Mouse (Mus musculus): ENCODE results near the gene Galnt7. TPM values are rescaled to one million over a fixed set of nuclear protein-coding genes. Genes with fewer than 3 reads are reported as not detected.

The Galnt7 gene
- total and polyA plus RNA-seq, 3 experiments = 11.1 to 138 (median 18.5) TPM

GRCm38 (mm10) chr8:57512141-57513056 is 140.4 kb downstream of the Galnt7 start:
- Histone ChIP-seq H3K27me3 (ENCODE audit: control insufficient read depth in 1 of 2, insufficient read depth in 2 of 2, low read length in 2 of 2) (no peaks in the 10 kb centered on the region), H3K4me1 (ENCODE audit: control insufficient read depth in 1 of 2, insufficient read depth in 2 of 2, low read length in 2 of 2) (peaks cover 0 to 2% of the 10 kb centered on the region in 2 experiments; a peak in 1 of 4 replicates), H3K79me2 (ENCODE audit: control insufficient read depth, insufficient read depth, low read length, poor library complexity) (peaks cover 24% of the 10 kb centered on the region), H3K9ac (ENCODE audit: control insufficient read depth, low read depth, low read length, poor library complexity, severe bottlenecking) (peak overlapping the region; percentile 100), H3K36me3 (ENCODE audit: control insufficient read depth in 1 of 2, insufficient read depth in 2 of 2, low read length in 2 of 2) (peaks cover 19 to 22% of the 10 kb centered on the region in 2 experiments), H3K4me3 (ENCODE audit: control insufficient read depth in 1 of 2, insufficient read depth in 1 of 2, low read depth in 2 of 2, low read length in 2 of 2) (peak overlapping the region; percentile 87 to 98), H3K27ac (ENCODE audit: control insufficient read depth, low read depth, low read length) (peak overlapping the region; percentile 100), H3K9me3 (replicated peaks; ENCODE audit: insufficient read depth, low read length) (no peaks in the 10 kb centered on the region)
- DNase-seq (ENCODE audit: low read depth, low spot score) = peak; percentile 51
- TF ChIP-seq JUND (IDR thresholded peaks at IDR 0.05; ENCODE audit: low read depth, low read length) = no peak
- no peak for TF ChIP-seq USF2 (IDR thresholded peaks at IDR 0.05; ENCODE audit: borderline replicate concordance in 1 of 2, insufficient read depth in 1 of 2, low read depth in 1 of 2, low read length in 2 of 2)
- no peak for TF ChIP-seq MXI1 (IDR thresholded peaks at IDR 0.05; ENCODE audit: low read depth, low read length)
- no peak for TF ChIP-seq TAL1 (IDR thresholded peaks at IDR 0.05; ENCODE audit: low read length)
- no peak for TF ChIP-seq ZNF384 (IDR thresholded peaks at IDR 0.05; ENCODE audit: low read depth, low read length)
- no peak for TF ChIP-seq CTCF (IDR thresholded peaks at IDR 0.05 in 2 of 3, conservative IDR thresholded peaks at IDR 0.05 in 1 of 3; ENCODE audit: control insufficient read depth in 1 of 3, insufficient read depth in 1 of 3, low read depth in 2 of 3, low read length in 3 of 3, poor library complexity in 1 of 3, severe bottlenecking in 1 of 3)
- TF ChIP-seq NRF1 (IDR thresholded peaks at IDR 0.05; ENCODE audit: insufficient read depth, low read depth, low read length, poor library complexity, severe bottlenecking) = no peak
- TF ChIP-seq RAD21 (IDR thresholded peaks at IDR 0.05; ENCODE audit: low read depth, low read length) = no peak
- TF ChIP-seq RCOR1 (IDR thresholded peaks at IDR 0.05; ENCODE audit: low read depth, low read length) = no peak
- TF ChIP-seq MYB (IDR thresholded peaks at IDR 0.05; ENCODE audit: low read depth, low read length) = no peak
- TF ChIP-seq ZKSCAN1 (IDR thresholded peaks at IDR 0.05; ENCODE audit: low read depth, low read length) = no peak
- no peak for TF ChIP-seq MAX (IDR thresholded peaks at IDR 0.05; ENCODE audit: low read length)

DNA sequence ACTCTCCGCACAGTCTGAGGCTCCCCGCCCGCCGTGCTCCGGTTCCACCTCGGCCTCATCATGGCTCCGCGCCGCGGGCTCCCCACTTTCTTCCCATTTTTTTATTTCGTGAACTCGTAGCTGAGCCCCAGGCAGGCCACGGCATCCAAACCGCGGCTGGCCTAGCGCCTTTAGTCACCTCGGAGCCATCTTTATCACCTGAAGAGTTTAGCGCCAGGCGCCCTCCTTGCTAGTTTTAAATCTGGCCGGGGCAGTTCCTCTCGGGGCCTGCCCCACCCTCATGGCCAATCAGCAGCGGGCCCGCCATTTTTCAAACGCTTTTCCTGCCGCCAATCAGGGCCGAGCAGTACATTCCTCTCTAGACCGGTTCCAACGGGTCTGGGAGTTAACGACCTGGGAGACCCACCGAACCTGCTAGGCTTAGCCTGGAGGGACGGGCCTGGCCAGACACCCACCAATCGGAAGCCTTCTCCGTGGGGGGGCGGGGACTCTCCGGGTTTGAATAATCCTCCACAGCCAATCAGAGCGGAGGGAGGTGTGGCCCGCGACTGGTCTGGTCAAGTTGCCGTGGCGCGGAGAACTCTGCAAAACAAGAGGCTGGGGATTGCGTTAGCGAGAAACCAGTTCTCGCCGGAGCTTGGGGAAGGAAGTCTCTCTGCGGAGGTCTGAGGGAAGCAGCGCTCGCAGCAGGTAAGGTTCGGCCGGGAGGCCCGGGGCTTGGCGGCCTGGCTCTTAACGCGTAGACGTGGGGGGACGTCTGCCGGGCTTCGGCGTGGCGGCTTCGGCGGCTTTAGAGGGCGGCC is 141.3 kb downstream of the Galnt7 start, which contains the start of gene Hmgb2:
Gene Hmgb2 (plus strand): TSS at position 592 of the 803 bp plus-strand sequence.
- Histone ChIP-seq H3K27ac (ENCODE audit: control insufficient read depth, low read depth, low read length) (peak within 1 kb of the TSS; percentile 100), H3K4me3 (ENCODE audit: control insufficient read depth in 1 of 2, insufficient read depth in 1 of 2, low read depth in 2 of 2, low read length in 2 of 2) (peak within 1 kb of the TSS; percentile 87 to 98), H3K79me2 (ENCODE audit: control insufficient read depth, insufficient read depth, low read length, poor library complexity) (peaks cover 24% of the 10 kb centered on the region), H3K36me3 (ENCODE audit: control insufficient read depth in 1 of 2, insufficient read depth in 2 of 2, low read length in 2 of 2) (peaks cover 19 to 21% of the 10 kb centered on the region in 2 experiments), H3K9ac (ENCODE audit: control insufficient read depth, low read depth, low read length, poor library complexity, severe bottlenecking) (peak within 1 kb of the TSS; percentile 100), H3K9me3 (replicated peaks; ENCODE audit: insufficient read depth, low read length) (no peaks in the 10 kb centered on the region), H3K4me1 (ENCODE audit: control insufficient read depth in 1 of 2, insufficient read depth in 2 of 2, low read length in 2 of 2) (peaks cover 0 to 2% of the 10 kb centered on the region in 2 experiments; a peak in 1 of 4 replicates), H3K27me3 (ENCODE audit: control insufficient read depth in 1 of 2, insufficient read depth in 2 of 2, low read length in 2 of 2) (no peaks in the 10 kb centered on the region)
- peak; percentile 99 for DNase-seq (ENCODE audit: low read depth, low spot score)
- TF ChIP-seq MAX (IDR thresholded peaks at IDR 0.05; ENCODE audit: low read length) = peak; percentile 62
- peak; percentile 82; the same call in 1 of the 2 replicates for TF ChIP-seq ZMIZ1 (IDR thresholded peaks at IDR 0.05; ENCODE audit: low read depth, low read length)
- no peak; the same call in none of the 2 replicates for TF ChIP-seq MXI1 (IDR thresholded peaks at IDR 0.05; ENCODE audit: low read depth, low read length)
- no peak for TF ChIP-seq SMC3 (IDR thresholded peaks at IDR 0.05; ENCODE audit: low read depth, low read length)
- TF ChIP-seq CTCF (IDR thresholded peaks at IDR 0.05 in 2 of 3, conservative IDR thresholded peaks at IDR 0.05 in 1 of 3; ENCODE audit: control insufficient read depth in 1 of 3, insufficient read depth in 1 of 3, low read depth in 2 of 3, low read length in 3 of 3, poor library complexity in 1 of 3, severe bottlenecking in 1 of 3) = no peak
- peak; percentile 92 for TF ChIP-seq NELFE (IDR thresholded peaks at IDR 0.05; ENCODE audit: low read depth, low read length)
- TF ChIP-seq ZKSCAN1 (IDR thresholded peaks at IDR 0.05; ENCODE audit: low read depth, low read length) = no peak
- TF ChIP-seq TAL1 (IDR thresholded peaks at IDR 0.05; ENCODE audit: low read length) = no peak
- no peak for TF ChIP-seq USF2 (IDR thresholded peaks at IDR 0.05; ENCODE audit: borderline replicate concordance in 1 of 2, insufficient read depth in 1 of 2, low read depth in 1 of 2, low read length in 2 of 2)
- peak; percentile 52 for TF ChIP-seq KAT2A (conservative IDR thresholded peaks at IDR 0.05; ENCODE audit: low read depth, low read length)
- peak; percentile 40 for TF ChIP-seq CHD2 (IDR thresholded peaks at IDR 0.05; ENCODE audit: low read length)
- peak; percentile 61; the same call in 1 of the 2 replicates for TF ChIP-seq MYB (IDR thresholded peaks at IDR 0.05; ENCODE audit: low read depth, low read length)
- peak; percentile 96 for TF ChIP-seq POLR2AphosphoS2 (IDR thresholded peaks at IDR 0.05; ENCODE audit: low read length)
- peak; percentile 88; the same call in 1 of the 2 replicates for TF ChIP-seq E2F4 (IDR thresholded peaks at IDR 0.05; ENCODE audit: borderline replicate concordance, low read depth, low read length)
- peak; percentile 11; the same call in 1 of the 2 replicates for TF ChIP-seq MYC (IDR thresholded peaks at IDR 0.05; ENCODE audit: low read depth, low read length)
- TF ChIP-seq MAZ (IDR thresholded peaks at IDR 0.05; ENCODE audit: low read depth, low read length) = 0 out of 2 replicates have a peak, but pooled peaks have one; percentile 10
- TF ChIP-seq TBP (IDR thresholded peaks at IDR 0.05; ENCODE audit: low read depth, low read length) = peak; percentile 88
- peak; percentile 73 for TF ChIP-seq HCFC1 (IDR thresholded peaks at IDR 0.05; ENCODE audit: low read depth, low read length)
- peak; percentile 63 to 94 for TF ChIP-seq POLR2A (IDR thresholded peaks at IDR 0.05; ENCODE audit: control insufficient read depth in 1 of 2, insufficient read depth in 1 of 2, low read depth in 1 of 2, low read length in 2 of 2, poor library complexity in 1 of 2)
- 0 out of 2 replicates have a peak, but pooled peaks have one; percentile 10 for TF ChIP-seq USF1 (IDR thresholded peaks at IDR 0.05; ENCODE audit: low read depth, low read length)
- peak; percentile 76 for TF ChIP-seq RCOR1 (IDR thresholded peaks at IDR 0.05; ENCODE audit: low read depth, low read length)

Measured in MEL (cell line).